Mouse (Mus musculus): ENCODE results near the gene 3110021N24Rik. TPM values are rescaled to one million over a fixed set of nuclear protein-coding genes. Genes with fewer than 3 reads are reported as not detected.
"Not testable (repeated sequence)": the region's sequence is repeated elsewhere in the genome, so short reads cannot be mapped to it uniquely, and the experiment has no call there.

The 3110021N24Rik gene
- 3.4 and 3.9 TPM in 2 replicates for polyA plus RNA-seq (2016; fragmentation: Nextera tagmentation; extraction: Ambion mirVana)

DNA sequence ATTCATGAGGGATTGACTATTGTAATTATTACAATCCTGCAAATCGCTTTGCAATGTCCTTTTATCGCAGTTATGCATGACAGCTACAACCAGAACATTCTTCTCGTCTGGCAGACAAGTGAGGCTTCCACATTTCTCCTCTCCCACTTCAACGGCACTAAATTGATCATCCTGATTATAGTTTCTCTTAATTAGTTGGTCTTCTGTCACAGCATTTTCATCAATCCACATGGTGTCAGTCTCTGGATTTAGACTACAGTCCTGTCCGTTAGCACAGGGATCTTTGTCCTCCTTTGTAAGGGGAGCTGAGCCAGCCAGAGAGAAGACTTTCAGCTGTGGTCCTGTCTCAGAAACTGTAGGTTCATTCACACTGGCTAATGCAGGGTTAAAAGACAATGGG, at the start of gene 3110021N24Rik:
3110021N24Rik (plus strand) TSS at position 301 of the 400 bp plus-strand sequence.
- Histone ChIP-seq H3K27ac (no peak within 1 kb of the TSS), H3K27me3 (no peaks in the 10 kb centered on the region), H3K9me3 (no peaks in the 10 kb centered on the region), H3K9ac (replicated peaks) (no peak within 1 kb of the TSS), H3K4me3 (replicated peaks) (no peak within 1 kb of the TSS), H3K4me1 (replicated peaks) (no peaks in the 10 kb centered on the region), H3K4me2 (no peak within 1 kb of the TSS), H3K36me3 (peaks cover 46% of the 10 kb centered on the region)
- no peak for ATAC-seq (ENCODE audit: insufficient number of reproducible peaks, insufficient read depth, low FRiP score, low TSS enrichment, low read depth)
- WGBS = 90% methylated on average over 5 of the region's 5 CpGs

DNA sequence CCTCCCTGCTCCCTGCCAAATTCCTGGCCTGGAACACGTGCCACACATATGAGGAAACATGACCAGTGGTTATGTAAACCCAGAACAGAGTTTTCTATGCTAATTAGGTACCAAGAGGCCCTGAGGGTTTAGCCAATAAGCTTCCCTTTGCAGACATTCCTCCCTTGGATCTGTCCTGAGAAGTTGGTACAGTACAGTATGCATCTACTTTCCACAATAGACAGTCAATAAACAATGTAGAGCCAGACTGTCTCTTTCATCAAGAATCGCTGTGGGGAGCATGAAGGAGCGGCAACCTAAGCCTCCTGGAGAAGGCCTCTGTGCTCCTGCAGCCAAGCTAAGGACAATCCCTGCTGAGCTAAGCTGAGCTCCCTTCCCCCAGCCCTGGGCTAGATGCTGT, 33.3 kb upstream of the 3110021N24Rik start:
- Histone ChIP-seq H3K4me2 (no peak overlapping the region), H3K4me3 (replicated peaks) (no peak overlapping the region), H3K9ac (replicated peaks) (no peak overlapping the region), H3K27me3 (no peaks in the 10 kb centered on the region), H3K36me3 (peaks cover 58% of the 10 kb centered on the region), H3K9me3 (no peaks in the 10 kb centered on the region), H3K4me1 (replicated peaks) (no peaks in the 10 kb centered on the region), H3K27ac (no peak overlapping the region)
- 68% methylated on average over 3 of the region's 3 CpGs for WGBS
- no peak for ATAC-seq (ENCODE audit: insufficient number of reproducible peaks, insufficient read depth, low FRiP score, low TSS enrichment, low read depth)

- peaks cover 58% of the 10 kb centered on the region for H3K36me3 ChIP-seq
- 90% methylated on average over 6 of the region's 7 CpGs for WGBS
Measured at GRCm38 (mm10) chr4:108687098-108687497, 32.4 kb upstream of the 3110021N24Rik start.

GRCm38 (mm10) chr4:108690479-108690878, 29.0 kb upstream of the 3110021N24Rik start:
- no peak for ATAC-seq (ENCODE audit: insufficient number of reproducible peaks, insufficient read depth, low FRiP score, low TSS enrichment, low read depth)
- Histone ChIP-seq H3K27ac (no peak overlapping the region), H3K4me3 (replicated peaks) (no peak overlapping the region), H3K4me2 (no peak overlapping the region), H3K27me3 (no peaks in the 10 kb centered on the region), H3K36me3 (peaks cover 51% of the 10 kb centered on the region), H3K4me1 (replicated peaks) (no peaks in the 10 kb centered on the region), H3K9me3 (no peaks in the 10 kb centered on the region), H3K9ac (replicated peaks) (no peak overlapping the region)
- WGBS = 89% methylated on average over 3 of the region's 3 CpGs

More at GRCm38 (mm10) chr4:108687098-108687497, 32.4 kb upstream of the 3110021N24Rik start:
- H3K27me3 ChIP-seq; H3K27ac ChIP-seq; H3K9me3 ChIP-seq; H3K4me1 ChIP-seq (replicated peaks); H3K4me3 ChIP-seq (replicated peaks); H3K4me2 ChIP-seq; ATAC-seq (ENCODE audit: insufficient number of reproducible peaks, insufficient read depth, low FRiP score, low TSS enrichment, low read depth); H3K9ac ChIP-seq (replicated peaks): not testable (repeated sequence)

GRCm38 (mm10) chr4:108691469-108691868, 28.0 kb upstream of the 3110021N24Rik start:
- no peaks in the 10 kb centered on the region for H3K9me3 ChIP-seq
- H3K36me3 ChIP-seq = peaks cover 46% of the 10 kb centered on the region
- no peak for ATAC-seq (ENCODE audit: insufficient number of reproducible peaks, insufficient read depth, low FRiP score, low TSS enrichment, low read depth)
- H3K4me2 ChIP-seq = no peak overlapping the region
- H3K27ac ChIP-seq = no peak overlapping the region
- no peaks in the 10 kb centered on the region for H3K27me3 ChIP-seq
- H3K9ac ChIP-seq (replicated peaks) = no peak overlapping the region
- H3K4me1 ChIP-seq (replicated peaks) = no peaks in the 10 kb centered on the region
- H3K4me3 ChIP-seq (replicated peaks) = no peak overlapping the region

DNA sequence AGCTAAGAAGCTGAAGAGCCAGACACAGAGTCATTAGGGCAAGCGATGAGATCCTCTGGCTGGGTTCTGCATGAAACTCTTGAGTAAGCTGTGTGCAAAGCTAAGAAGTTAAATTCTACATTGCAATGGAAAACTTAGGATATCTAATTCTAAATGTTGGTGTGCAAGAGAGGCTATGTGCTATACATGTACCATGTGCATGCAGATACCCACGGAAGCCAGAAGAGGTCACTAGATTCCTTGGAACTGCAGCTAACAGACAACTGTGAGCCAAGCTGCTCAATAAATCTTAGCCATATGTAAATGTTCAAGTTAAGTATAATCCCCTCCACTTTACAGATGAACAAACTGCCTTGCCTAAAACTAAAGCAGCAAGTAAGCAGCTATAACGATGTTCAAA, 22.5 kb upstream of the 3110021N24Rik start:
- H3K9ac ChIP-seq (replicated peaks) = no peak overlapping the region
- H3K27ac ChIP-seq = no peak overlapping the region
- H3K9me3 ChIP-seq = no peaks in the 10 kb centered on the region
- no peak overlapping the region for H3K4me3 ChIP-seq (replicated peaks)
- peaks cover 9% of the 10 kb centered on the region; the same call in 1 of the 2 replicates for H3K36me3 ChIP-seq
- no peaks in the 10 kb centered on the region for H3K4me1 ChIP-seq (replicated peaks)
- WGBS = 58% methylated on average over 3 of the region's 3 CpGs
- no peak for ATAC-seq (ENCODE audit: insufficient number of reproducible peaks, insufficient read depth, low FRiP score, low TSS enrichment, low read depth)
- no peaks in the 10 kb centered on the region for H3K27me3 ChIP-seq
- no peak overlapping the region for H3K4me2 ChIP-seq

DNA sequence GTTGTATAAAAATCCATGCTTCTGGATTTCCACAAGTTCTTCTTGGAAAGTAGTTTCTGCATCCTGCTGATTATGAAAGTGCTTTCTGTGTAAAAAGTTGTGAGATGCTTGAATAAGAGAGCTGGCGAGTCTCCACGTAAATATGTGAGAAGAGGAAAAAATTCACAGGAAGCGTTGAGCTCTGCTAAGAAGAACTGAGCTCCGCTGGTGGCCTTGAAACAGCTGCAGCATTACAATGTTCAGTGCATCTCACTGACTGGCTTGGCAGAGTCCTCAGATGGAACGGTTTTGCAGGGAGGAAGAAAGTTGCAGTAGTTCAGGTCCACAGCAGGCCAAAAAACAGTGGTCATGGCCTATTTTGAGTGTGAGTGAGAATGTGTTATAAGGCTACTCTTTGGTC, 11.2 kb upstream of the 3110021N24Rik start:
- Histone ChIP-seq H3K27ac (no peak overlapping the region), H3K4me3 (replicated peaks) (no peak overlapping the region), H3K27me3 (no peaks in the 10 kb centered on the region), H3K9ac (replicated peaks) (no peak overlapping the region), H3K4me2 (no peak overlapping the region), H3K9me3 (no peaks in the 10 kb centered on the region), H3K4me1 (replicated peaks) (no peaks in the 10 kb centered on the region), H3K36me3 (peaks cover 15% of the 10 kb centered on the region; the same call in 1 of the 2 replicates)
- ATAC-seq (ENCODE audit: insufficient number of reproducible peaks, insufficient read depth, low FRiP score, low TSS enrichment, low read depth) = no peak
- 87% methylated on average over 5 of the region's 5 CpGs for WGBS

- Histone ChIP-seq H3K4me1 (replicated peaks) (no peaks in the 10 kb centered on the region), H3K4me2 (no peak overlapping the region), H3K4me3 (replicated peaks) (no peak overlapping the region), H3K9me3 (no peaks in the 10 kb centered on the region), H3K27ac (no peak overlapping the region), H3K36me3 (peaks cover 45% of the 10 kb centered on the region), H3K27me3 (no peaks in the 10 kb centered on the region), H3K9ac (replicated peaks) (no peak overlapping the region)
- no peak for ATAC-seq (ENCODE audit: insufficient number of reproducible peaks, insufficient read depth, low FRiP score, low TSS enrichment, low read depth)
- 82% methylated on average over 3 of the region's 3 CpGs for WGBS
Measured at GRCm38 (mm10) chr4:108721245-108721784, 1.9 kb downstream of the 3110021N24Rik start.

DNA sequence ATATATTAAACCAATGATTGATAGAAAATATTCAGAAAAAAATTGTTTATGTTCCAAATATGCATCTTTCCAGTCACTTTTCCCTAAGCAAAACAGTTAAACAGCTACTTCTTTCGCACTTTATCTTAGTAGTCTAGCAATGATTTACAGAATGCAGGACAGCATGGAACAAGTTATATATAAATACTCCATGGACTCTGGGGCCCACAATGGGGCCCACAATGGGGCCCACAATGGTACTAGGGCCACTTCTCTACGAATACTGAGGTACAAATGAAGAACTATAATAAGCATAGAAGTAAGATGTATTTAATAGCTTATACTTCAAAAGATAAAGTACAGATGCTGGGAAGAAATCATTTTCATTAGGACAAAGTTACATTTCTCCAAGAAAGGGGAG, 4.7 kb downstream of the 3110021N24Rik start:
- Histone ChIP-seq H3K4me2 (no peak overlapping the region), H3K4me1 (replicated peaks) (no peaks in the 10 kb centered on the region), H3K27me3 (no peaks in the 10 kb centered on the region), H3K4me3 (replicated peaks) (no peak overlapping the region), H3K9me3 (no peaks in the 10 kb centered on the region), H3K36me3 (peaks cover 30% of the 10 kb centered on the region), H3K9ac (replicated peaks) (no peak overlapping the region), H3K27ac (no peak overlapping the region)
- ATAC-seq (ENCODE audit: insufficient number of reproducible peaks, insufficient read depth, low FRiP score, low TSS enrichment, low read depth) = no peak
- 96% methylated on average over 2 of the region's 2 CpGs for WGBS

- Histone ChIP-seq H3K4me2 (no peak overlapping the region), H3K27ac (no peak overlapping the region), H3K27me3 (no peaks in the 10 kb centered on the region), H3K36me3 (peaks cover 3% of the 10 kb centered on the region), H3K4me3 (replicated peaks) (no peak overlapping the region), H3K9ac (replicated peaks) (no peak overlapping the region), H3K9me3 (no peaks in the 10 kb centered on the region), H3K4me1 (replicated peaks) (no peaks in the 10 kb centered on the region)
- ATAC-seq (ENCODE audit: insufficient number of reproducible peaks, insufficient read depth, low FRiP score, low TSS enrichment, low read depth) = no peak
- WGBS = 68% methylated on average over 1 of the region's 1 CpGs
Measured at GRCm38 (mm10) chr4:108730450-108730849, 11.0 kb downstream of the 3110021N24Rik start.

- 75% methylated on average over 3 of the region's 3 CpGs for WGBS
- H3K4me3 ChIP-seq (replicated peaks) = no peak overlapping the region
- ATAC-seq (ENCODE audit: insufficient number of reproducible peaks, insufficient read depth, low FRiP score, low TSS enrichment, low read depth) = no peak
- no peak overlapping the region for H3K4me2 ChIP-seq
- no peaks in the 10 kb centered on the region for H3K4me1 ChIP-seq (replicated peaks)
- no peak overlapping the region for H3K9ac ChIP-seq (replicated peaks)
- no peaks in the 10 kb centered on the region for H3K9me3 ChIP-seq
- H3K27ac ChIP-seq = no peak overlapping the region
- H3K36me3 ChIP-seq = no peaks in the 10 kb centered on the region; the same call in 1 of the 2 replicates
- no peaks in the 10 kb centered on the region for H3K27me3 ChIP-seq
Measured at GRCm38 (mm10) chr4:108731582-108731981, 12.1 kb downstream of the 3110021N24Rik start.

DNA sequence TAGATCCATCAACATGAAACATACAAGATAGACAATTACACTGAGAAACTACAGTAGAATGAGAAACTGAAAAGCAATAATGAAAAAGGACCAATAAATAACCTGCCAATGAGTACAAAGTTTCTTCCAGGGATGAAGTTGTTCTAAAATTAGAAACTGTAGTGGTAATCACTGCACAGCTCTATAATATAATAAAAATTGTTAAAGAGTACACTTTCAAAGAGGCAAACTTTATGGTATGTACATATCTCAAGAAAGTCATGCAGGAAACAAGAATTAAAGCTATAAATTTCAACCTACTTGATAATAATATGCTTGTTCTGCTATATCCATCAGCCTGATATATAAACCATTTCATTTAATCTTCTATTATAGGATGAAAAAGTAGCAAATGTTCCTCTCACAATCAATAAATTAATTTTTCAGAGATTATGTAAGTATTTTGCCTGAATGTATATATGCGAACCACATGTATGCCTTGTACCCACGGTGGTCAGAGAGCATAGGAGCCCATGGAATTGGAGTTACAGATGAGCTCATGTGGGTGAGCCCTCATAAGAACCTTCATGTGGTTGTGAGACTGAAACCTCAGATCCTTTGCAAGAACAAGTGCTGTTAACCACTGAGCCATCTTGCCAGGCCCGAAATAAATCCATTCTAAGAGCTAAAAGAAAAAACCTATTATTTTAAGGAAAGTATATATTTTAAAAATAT, 26.9 kb downstream of the 3110021N24Rik start:
- ATAC-seq (ENCODE audit: insufficient number of reproducible peaks, insufficient read depth, low FRiP score, low TSS enrichment, low read depth) = no peak
- Histone ChIP-seq H3K4me2 (no peak overlapping the region), H3K9ac (replicated peaks) (no peak overlapping the region), H3K4me1 (replicated peaks) (no peaks in the 10 kb centered on the region), H3K4me3 (replicated peaks) (no peak overlapping the region), H3K27me3 (no peaks in the 10 kb centered on the region), H3K36me3 (no peaks in the 10 kb centered on the region), H3K27ac (no peak overlapping the region), H3K9me3 (no peaks in the 10 kb centered on the region)
- WGBS = 95% methylated on average over 3 of the region's 3 CpGs
